Mouse (Mus musculus): ENCODE measurements around the gene Cables2.
"Not testable (repeated sequence)": the region's sequence is repeated elsewhere in the genome, so short reads cannot be mapped to it uniquely, and the experiment has no call there.

The Cables2 gene

DNA sequence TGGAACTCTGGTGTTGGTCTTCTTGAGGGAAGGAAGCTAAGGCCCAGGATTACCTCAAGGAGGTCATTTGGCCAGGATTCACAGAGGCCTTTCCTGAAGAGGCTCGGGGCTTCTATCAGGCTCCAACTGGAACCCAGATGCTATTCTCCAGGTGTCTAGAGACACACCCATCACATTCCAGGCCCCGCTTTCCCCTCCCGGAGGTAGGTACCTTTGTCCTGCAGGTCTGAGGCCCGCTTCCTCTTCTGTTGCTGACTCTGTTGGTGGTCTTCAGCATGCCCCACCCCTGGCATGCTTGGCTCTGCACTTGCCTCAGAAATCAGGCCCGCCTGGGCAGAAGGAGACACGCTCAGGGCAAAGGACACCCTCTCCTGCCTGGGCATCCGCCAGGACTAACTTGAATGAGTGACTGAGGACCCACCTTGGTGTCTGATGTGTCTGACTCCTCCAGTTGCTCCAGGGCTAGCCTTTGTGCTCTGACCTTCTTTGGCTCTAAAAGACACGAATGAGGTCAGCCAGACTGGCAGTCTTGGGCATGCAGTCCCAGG lies 4.6 kb upstream of the Cables2 start:
- peak; percentile 18 for DNase-seq

DNA sequence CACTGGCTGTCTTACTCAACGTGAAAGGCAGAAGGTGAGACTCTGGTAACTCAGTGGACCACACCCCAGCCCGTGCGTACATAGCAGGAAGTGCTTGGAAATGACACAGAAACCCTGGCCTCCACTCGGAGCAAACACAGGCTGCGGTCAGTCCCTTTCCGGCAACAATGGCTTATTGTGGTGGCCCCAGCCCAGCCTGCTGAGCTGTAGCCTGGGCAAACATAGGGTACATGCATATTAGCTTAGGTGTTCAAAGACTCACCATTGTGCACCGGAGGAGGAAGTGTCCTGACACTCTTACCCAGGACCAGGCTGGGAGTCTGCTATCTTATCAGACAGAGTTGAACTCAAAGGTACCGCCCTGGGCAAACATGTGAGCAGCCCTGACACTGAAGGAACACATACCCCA lies 3.6 kb upstream of the Cables2 start:
- DNase-seq = peak; percentile 10

DNA sequence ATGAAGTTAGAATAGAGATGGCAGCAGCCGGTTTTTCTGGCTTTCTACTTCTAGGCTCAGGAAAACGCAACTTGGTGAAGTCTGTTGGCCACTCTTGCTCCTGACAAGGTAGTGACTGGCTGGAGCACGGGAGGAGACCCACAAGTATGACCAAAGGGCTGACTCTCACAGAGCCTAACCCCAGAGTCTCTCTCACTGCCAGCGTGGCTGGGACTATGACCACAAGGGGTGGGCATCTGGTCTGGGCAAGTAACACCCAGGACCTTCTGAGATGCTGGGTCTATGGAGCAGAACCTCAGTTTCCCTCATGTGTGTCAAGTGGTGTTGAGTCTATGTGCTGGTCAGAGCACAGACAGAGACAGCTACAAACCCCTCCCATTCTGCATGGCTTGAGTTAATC lies 3.1 kb upstream of the Cables2 start:
- peak; percentile 23 for DNase-seq

DNA sequence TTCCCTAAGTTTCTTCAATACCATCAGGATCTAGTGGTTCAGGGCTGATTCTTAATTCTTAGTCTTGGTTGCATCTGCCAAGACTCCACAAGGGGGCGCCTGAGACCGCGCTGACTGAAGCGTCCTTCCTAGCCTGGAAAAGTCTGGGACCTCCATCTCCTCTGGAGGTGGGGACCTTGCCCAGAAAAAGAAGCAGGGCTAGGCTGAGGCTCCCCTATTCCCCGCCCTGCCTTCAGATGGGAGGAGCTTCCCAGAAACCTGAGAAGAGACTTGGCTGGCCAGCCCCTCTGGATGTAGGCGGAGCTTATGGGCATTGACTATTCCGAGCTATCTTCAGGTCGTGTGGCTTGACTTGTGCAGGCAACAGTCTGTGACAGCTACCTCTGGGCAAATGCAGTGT lies 2.5 kb upstream of the Cables2 start:
- DNase-seq = peak; percentile 72

DNA sequence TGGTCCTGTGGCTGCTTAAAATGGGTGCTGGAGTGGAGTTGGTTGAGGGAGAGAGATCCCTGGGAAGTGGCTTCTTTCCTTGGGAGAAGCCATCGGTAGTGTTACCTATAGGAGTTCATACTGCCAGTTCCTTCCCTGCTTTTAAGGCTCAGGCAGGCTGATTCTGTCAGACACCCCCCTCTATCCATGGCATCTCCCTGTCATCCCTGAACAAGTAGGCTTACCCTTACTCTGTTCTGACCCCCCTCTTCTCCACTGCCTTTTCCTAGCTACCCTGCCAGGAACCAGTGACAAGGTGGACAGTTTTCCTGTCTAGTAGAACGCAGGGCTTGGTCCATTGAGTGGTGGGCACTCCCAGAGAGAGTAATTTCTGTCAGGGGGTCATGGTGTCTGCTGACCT lies 1.2 kb upstream of the Cables2 start:
- peak; percentile 51 for DNase-seq

DNA sequence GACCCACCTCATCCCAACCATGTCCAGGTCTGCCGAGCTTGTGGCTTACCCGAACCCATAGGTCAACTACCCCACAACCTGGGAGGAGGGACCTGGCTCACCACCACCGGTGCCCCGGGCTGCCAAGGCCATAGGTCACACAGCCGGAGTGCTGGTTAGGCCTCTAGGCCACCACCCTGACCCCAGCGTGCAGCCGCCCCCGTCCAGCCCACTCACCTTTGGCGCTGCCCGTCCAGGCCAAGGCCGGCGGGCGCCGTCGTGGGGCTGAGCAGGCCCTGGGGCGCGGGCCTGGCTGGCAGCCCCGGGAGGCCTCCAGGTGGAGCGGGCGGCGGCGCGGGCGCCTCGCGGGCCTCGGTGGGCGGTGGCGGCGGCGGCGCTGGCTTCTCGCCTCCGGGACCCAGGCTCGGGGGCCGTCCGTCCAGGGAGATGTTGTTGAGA lies 393 bp downstream of the Cables2 start:
- peak; percentile 79 for DNase-seq

DNA sequence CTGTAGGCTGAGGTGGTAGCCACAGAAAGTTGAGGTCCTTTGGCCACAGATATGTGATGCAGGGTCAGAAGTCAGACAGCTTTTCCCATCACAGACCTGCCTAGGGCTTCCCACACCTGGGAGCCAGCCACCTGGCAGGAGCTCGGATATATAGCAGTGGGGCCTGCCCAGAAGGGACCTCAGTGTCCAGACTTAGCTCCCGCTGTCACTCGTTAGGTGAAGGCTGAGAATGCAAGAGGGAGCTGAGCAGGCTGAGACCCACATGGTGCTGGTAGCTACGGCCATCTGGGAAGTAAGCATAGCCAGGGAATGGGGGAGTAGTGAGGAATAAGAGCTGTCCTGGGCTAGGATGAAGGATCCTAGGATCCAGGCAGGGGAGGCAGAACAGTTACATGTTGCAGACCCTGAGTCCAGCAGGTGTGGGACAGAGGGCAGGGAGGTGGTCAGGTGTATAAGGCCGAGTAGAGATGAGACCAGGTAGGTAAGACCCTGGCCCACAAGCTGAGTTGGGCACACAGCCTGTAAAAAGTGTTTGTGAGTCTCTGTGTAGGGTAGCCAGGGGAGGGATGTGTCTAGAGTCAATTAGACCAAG lies 1.4 kb downstream of the Cables2 start:
- peak; percentile 58 for DNase-seq

DNA sequence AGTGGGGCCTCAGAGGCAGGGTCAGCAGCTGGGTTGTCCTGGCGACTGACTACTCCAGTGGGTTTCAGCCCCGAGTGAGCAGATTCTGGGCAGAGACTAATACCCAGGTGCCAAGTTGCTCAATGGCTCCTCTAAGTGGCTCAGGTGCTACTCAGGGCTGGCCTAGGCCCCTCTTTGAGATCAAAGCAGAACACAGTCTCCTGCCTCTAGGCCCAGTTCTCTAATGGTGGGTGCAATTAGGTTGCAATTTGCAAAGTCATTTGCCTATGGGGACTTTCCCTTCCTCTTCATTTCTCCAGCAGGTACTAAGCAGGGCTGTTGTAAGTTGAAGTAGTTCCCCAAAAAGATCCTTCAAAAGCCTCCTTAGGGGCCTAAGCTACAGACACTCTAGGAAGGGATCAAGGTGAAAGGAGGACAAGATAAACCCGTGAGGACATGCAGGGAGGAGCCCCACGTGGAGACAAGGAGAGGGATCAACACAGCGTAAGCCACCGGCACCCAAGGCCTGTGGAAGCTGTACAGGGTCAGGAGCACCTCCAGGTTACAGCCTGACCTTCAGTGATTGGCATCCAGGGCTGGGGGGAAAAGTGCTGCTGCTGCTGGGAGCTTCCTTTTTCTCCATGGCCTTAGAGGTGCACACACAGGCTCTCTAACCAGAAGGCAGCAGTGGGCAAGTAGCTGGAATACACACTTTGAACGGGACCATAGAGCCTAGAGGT lies 2.6 kb downstream of the Cables2 start:
- DNase-seq = no peak

DNA sequence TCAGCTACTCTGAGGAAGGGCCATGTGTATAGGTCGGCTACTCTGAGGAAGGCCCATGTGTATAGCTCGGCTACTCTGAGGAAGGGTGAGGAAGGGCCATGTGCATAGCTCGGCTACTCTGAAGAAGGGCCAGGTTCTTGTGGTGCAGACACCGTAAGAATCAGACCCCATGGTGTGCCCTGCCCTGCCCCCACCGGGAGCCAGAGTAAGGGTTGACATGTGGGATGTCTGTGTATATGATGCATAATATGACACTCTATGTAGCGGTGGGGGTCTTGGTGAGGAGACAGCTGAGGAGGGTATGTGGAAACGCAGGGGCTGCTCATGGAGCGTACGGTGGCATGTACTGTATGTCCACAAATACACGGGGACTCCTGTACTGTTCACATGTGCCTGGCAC lies 4.0 kb downstream of the Cables2 start:
- DNase-seq = no peak

DNA sequence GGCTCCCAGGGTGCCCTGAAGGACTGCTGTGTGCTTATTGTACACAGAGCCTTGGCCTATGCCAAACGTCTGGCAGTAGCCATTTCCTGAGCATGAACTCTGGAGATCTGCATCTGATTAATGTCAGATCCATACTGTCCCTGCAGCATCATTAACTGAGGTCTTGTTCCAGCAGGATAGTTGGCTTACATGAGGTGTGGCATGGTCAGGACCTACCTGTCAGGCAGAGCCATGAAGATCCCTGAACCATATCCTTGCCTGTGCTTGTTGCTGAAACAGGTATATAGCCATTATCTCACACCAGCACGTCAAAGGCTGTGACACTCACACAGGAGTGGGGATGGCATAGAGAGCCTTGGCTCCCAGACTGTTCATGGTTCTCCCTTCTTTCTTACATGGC lies 5.3 kb downstream of the Cables2 start:
- DNase-seq = no peak

DNA sequence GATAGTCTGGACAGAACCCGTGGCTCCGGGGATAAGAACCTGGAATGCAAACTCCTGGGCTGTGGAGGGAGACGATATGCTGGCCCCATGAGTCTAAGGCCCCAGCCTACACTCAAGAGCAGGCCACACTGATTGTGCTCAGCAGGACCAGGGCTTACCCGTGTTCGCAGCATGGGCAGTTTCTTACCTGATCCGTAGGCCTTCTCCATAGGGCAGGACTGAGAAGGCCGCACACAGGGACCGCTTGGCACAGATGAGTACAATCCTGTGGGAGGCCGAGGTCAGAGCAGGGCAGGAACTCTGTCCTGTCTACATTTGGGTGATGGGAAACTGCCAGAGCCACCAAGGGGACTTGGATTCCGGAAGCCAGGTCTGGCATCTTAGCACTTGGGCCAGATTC lies 10.4 kb downstream of the Cables2 start:
- no peak for DNase-seq

DNA sequence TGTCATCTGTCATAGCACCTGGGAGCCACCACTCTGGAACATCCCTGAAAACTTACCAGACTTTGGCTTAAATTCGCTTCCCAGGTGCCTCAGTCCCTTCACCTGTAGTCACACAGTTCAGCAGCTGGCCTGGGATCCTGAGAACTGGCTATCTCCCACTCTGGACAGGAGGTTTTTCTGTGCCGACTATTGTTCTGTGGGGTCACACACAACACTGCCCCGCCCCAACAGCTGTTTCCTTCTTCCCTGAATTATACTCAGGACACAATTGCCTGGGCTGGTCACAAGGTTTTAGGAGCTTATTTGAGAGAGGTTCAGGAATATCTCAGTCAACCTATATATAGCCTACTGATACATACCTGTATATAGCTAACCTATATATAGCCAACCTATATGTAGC lies 10.9 kb downstream of the Cables2 start:
- DNase-seq = no peak

DNA sequence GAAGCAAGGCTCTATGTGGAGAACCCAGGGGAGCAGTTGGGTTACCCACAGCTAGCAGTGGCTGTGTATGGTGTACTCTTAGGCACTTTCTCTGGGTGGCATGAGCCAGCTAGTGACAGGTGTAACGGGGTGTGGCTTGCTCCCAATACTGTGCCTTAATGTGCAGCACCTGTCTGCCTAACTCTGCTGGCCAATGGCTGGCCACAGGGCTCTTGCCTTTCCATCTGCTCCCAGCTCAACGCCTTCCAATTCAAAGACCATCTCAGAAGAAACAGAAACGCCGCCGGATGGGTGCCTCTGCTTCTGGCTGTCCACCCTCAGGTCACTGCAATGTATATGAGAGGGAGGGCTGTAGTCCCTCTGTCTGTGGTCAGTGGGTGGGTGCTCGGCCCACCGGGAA lies 11.4 kb downstream of the Cables2 start:
- DNase-seq = no peak

DNA sequence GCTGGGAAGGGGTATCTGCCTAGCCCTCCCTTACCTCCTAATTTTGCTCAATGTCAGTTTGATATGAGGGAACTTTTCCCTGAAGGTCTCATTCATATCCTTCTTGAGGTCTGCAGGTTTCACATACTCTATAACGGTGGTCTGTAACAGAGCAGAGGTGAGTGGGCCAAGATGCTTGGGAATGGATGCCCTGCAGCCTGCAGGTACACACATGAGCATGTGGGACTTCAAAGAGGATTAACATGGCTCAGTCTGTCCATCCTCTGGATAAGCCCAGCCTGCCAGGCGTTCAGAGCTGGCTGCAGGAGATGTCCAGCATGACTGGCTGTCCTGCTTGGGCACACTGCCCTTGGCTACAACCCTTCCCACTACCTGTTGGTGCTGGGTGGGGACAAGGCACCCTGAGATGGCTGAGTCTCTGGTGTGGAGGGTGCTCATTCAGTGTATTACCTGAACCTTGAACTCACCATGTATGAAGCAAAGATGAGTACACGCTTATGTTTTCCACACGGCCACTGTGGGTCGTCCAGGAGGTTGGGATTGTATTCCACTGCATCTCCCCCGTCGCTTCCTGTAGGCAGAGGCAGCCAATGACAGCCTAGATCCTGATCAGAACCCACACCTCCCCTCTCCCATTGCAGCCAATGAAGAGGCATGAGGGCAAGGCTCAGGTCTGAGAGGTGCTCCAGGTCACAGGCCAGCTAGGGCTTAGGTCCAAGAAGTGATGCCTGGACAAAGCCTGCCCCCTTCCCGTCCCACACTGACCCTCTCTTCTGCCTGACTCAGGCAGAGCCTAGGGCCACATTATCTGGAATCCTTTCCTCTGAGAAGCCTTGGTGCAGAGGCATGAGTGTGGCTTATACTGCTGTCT lies 12.5 kb downstream of the Cables2 start:
- no peak for DNase-seq

DNA sequence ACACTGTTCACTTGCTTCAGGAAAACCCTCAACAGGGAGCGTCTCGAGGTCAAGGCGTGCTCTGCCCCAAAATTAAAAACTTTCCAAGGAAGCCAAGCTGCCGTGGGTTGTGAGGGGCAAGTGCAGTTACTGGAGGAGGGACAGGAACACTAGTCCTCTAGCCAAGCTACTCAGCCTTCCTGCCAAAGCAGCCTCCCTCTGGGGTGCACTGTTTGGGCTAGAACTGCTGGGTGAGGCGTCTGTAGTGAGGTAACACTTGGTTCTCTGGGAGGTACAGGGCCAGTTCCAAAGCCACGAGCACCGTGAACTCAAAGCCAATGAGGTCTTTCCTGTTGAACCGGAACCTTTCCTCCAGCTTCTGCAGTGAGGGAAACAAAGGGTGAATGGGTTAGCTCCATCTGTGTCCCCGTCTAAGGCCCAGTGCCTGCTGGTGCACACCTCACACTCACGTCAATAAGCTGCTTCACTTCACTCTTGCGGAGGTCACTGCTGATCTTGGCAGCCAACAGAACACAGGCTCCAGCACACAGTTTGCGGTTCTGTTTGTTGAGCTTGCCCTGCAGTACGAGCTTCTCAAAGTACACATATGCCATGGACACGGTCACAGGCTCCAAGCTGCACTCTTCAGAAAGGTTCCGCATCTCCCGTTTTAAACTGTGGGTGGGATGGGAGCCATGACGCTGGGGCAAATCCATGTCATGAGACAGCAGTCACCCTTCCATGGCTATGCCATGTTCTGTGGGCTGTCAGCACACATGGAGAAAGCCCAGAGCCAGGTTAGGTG lies 13.3 kb downstream of the Cables2 start:
- DNase-seq = not testable (repeated sequence)

DNA sequence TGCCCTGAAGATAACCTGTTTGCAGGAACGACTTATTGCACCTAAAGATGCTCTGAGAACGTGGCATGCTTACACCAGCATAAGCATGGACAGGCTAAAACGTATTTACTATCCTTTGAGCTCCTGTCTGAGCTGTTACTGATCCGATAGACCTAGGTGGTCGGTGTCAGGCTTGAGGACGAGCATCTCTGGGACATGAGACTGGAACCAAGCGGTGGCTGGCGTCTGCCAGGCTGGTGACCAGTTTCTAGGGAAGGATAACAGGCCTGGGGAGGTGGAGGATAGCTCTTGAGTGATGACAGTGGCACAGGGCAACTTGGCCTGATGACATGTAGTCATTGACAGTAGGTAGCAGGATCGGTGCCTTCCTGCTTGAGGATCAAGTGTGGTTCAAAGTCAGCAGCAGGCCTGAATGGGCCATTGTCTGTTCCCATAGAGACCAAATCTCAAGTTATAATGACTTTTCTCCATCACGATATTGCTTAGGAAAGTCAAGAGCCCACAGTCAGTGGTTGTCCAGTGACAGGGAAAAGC lies 14.3 kb downstream of the Cables2 start:
- not testable (repeated sequence) for DNase-seq

DNA sequence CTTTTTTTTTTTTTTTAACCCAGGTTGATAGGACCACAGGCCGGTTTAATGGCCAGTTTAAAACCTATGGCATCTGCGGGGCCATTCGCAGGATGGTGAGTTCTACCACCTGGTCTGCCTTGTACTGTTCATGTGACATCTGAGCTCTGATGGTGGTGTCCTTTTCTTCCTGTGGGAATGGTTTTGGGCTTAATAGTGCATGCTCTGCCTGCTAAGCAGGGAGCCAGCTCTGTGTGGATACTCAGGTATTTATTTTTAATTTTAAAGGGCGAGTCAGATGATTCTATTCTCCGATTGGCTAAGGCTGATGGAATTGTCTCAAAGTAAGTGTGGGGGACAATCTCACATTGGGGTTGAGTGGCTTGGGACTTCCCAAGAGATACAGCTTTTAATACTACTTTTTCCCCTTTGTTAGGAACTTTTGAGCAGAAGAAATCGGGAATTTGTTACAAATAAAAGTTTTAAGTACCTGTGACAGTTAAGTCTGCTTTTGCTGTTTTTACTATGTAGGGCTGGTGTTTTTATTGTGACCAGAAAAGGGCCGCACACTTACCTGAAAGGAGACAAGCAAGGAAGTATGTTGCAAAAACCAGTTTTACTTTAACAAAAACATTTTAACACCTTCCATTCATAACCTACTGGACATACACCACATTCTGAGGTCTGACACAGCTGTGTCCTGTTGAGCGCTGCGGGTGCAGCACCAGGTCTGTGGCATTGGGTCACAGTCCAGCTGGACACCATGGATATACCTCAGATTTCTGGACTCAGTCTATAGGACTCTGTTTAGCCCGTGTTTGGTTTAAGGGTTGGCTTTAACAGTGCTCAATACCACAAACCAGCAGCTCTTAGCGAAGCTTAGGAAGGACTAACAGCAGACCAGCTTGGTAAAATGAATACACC lies 15.1 kb downstream of the Cables2 start:
- DNase-seq = no peak

DNA sequence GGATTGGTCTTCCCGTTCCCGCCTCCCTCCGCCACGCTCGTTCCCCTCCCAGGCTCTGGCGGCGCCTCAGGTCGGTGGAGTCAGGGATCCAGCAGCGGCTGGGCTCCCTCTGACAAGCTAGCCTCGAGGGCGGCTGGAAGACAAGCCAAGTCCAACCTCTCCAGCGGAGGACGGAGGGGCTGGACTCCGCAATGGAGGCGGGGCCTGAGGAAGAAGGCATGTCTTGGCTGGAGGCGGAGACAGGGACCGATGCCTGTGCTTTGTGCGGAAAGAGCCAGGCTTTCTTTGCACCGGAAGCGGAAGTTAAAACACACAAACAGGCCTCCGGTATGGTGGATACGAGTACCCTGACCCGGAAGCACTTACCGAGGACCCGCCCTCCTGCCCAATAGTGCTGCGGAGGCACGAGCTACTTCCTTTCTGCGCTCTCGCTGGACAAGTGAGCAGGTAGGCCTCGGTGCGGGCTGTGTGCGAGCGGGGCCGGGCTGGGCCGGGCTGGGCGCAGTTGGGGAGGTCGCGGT lies 16.2 kb downstream of the Cables2 start, which contains the start of gene Rps21:
TSS of gene Rps21 (plus strand) at position 377 of the 521 bp plus-strand sequence.
- peak; percentile 99 for DNase-seq

DNA sequence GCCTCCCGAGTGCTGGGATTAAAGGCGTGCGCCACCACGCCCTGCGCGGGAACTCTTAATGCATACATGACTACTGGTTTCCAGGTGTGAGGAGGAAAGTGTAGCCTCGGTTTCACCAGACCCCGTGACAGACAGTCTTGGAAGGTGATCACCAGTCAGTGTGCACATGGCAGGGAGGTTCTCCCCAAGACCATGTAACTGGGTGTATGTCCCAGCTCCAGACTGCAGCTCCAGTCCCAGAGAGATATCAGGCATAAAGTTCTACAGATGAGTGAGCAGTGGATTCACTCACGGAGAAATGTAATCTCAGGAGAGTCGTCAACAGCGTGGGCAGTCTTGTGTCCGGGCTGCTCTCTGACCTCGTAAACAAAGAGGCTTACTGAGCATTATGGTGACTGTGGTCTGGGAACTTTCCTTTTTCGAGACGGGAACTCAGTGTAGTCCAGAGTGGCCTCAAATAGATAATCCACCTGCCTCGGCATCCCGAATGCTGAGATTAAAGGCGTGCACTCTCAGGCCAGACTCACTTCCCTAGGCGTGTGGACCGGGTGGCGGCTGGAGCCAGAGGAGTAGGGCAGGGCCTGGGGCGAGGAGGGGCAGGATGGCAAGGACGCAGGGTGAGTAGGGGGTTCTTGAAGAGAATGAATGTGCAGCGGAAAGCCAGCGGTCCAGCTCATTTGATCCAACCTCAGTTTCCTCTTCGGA lies 16.8 kb downstream of the Cables2 start:
- peak; percentile 48 for DNase-seq

DNA sequence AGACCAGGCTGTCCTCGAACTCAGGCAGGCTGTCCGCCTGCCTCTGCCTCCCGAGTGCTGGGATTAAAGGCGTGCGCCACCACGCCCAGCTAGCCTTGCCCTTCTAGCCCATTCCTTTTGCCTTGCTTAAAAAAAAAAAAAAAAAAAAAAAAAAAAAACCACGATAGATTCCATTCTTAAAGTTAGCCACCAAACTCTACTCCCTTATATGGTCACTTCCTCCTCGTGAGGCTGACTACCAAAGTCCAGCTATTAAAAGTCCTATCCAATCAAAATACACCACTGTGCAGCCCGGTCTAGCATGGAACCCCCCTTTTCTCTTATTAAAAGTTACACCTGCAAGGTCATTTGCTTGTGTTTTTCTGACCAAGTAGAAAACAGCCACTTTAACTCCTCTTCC lies 17.6 kb downstream of the Cables2 start:
- no peak for DNase-seq
